Comparison of ENCODE assay signal across 19 mouse cellular contexts in genomic region chr16:21714516-21714915, GRCm38 (mm10). TPM values are rescaled to one million over a fixed set of nuclear protein-coding genes. Genes with fewer than 3 reads are reported as not detected.
A peak's percentile ranks its signal among the peaks of the same experiment; 100 is the strongest.
DNase-seq lines count a peak whose midpoint lies in the region; ATAC-seq lines count a peak whose summit lies in the region.
"Had no signal": no experiment of that assay in that cellular context is flagged by ENCODE, and none has a peak within 500 bp of the region (broad histone marks: within the 10 kb centered on the region; RNA-seq: fewer than 3 reads in every experiment).

No protein-coding gene starts in this region.

- H3K4me3 ChIP-seq in forebrain, embryonic 14.5 days (ENCODE audit: low read depth, low read length) = no peak overlapping the region
- H3K4me3 ChIP-seq in forebrain, embryonic 12.5 days (replicated peaks) = no peak overlapping the region
- no peak overlapping the region for H3K4me3 ChIP-seq in heart, embryonic 11.5 days (ENCODE audit: low read depth, low read length)
- H3K4me3 ChIP-seq: embryonic facial prominence, embryonic 10.5 days; heart, adult 2 months; heart, embryonic 12.5 days; hindbrain, embryonic 10.5 days; intestine, embryonic 15.5 days had no signal

- no peaks in the 10 kb centered on the region for H3K27me3 ChIP-seq in forebrain, embryonic 14.5 days (replicated peaks; ENCODE audit: control insufficient read depth, insufficient read depth, low read length)
- H3K27me3 ChIP-seq in forebrain, embryonic 12.5 days = peaks cover 8% of the 10 kb centered on the region; the same call in 1 of the 2 replicates
- H3K27me3 ChIP-seq in heart, embryonic 11.5 days (ENCODE audit: control insufficient read depth, insufficient read depth, low read length) = no peaks in the 10 kb centered on the region
- H3K27me3 ChIP-seq: heart, embryonic 12.5 days; intestine, embryonic 15.5 days had no signal

- no peaks in the 10 kb centered on the region for H3K4me1 ChIP-seq in forebrain, embryonic 14.5 days (ENCODE audit: control insufficient read depth, insufficient read depth, low read length)
- peaks cover 3% of the 10 kb centered on the region; the same call in 1 of the 2 replicates for H3K4me1 ChIP-seq in forebrain, embryonic 12.5 days
- 0 out of 2 replicates have a peak, but pooled peaks cover 2% of the 10 kb centered on the region for H3K4me1 ChIP-seq in heart, embryonic 11.5 days (ENCODE audit: control insufficient read depth, insufficient read depth, low read length)
- H3K4me1 ChIP-seq: heart, embryonic 12.5 days; intestine, embryonic 15.5 days had no signal

- no peaks in the 10 kb centered on the region for H3K9me3 ChIP-seq in forebrain, embryonic 14.5 days (replicated peaks; ENCODE audit: control insufficient read depth, low read length)
- H3K9me3 ChIP-seq in forebrain, embryonic 12.5 days = no peaks in the 10 kb centered on the region
- no peaks in the 10 kb centered on the region for H3K9me3 ChIP-seq in heart, embryonic 11.5 days (replicated peaks; ENCODE audit: control insufficient read depth, low read length)
- H3K9me3 ChIP-seq: embryonic facial prominence, embryonic 10.5 days; heart, embryonic 12.5 days; hindbrain, embryonic 10.5 days; intestine, embryonic 15.5 days had no signal

- H3K36me3 ChIP-seq in forebrain, embryonic 14.5 days (ENCODE audit: control insufficient read depth, insufficient read depth, low read length) = no peaks in the 10 kb centered on the region
- H3K36me3 ChIP-seq in forebrain, embryonic 12.5 days (replicated peaks) = no peaks in the 10 kb centered on the region
- no peaks in the 10 kb centered on the region for H3K36me3 ChIP-seq in heart, embryonic 11.5 days (ENCODE audit: control insufficient read depth, insufficient read depth, low read length)
- H3K36me3 ChIP-seq: embryonic facial prominence, embryonic 10.5 days; heart, embryonic 12.5 days; hindbrain, embryonic 10.5 days; intestine, embryonic 15.5 days had no signal

- DNase-seq in forebrain, embryonic 14.5 days (ENCODE audit: low spot score) = peak; percentile 67
- DNase-seq in left cerebral cortex, postnatal 10 days (ENCODE audit: extremely low spot score in 1 of 2, low spot score in 2 of 2) = peak; percentile 29 to 32
- no peak for DNase-seq in left cerebral cortex, postnatal 4 days
- DNase-seq in right cerebral cortex, postnatal 4 days = peak; percentile 43
- no peak for DNase-seq in right cerebral cortex, adult 18-20 months
- DNase-seq in frontal cortex, postnatal 10 days (ENCODE audit: low spot score in 2 of 2) = peak; percentile 27 to 39
- DNase-seq: adrenal gland, postnatal 10 days; cerebellum, adult 2 months; cerebellum, postnatal 10 days; gastrocnemius, postnatal 10 days; heart, adult 2 months had no signal

- H3K9ac ChIP-seq in forebrain, embryonic 14.5 days (ENCODE audit: low read length) = no peak overlapping the region
- H3K9ac ChIP-seq in forebrain, embryonic 12.5 days = no peak overlapping the region
- H3K9ac ChIP-seq in heart, embryonic 11.5 days (ENCODE audit: low read depth, low read length) = no peak overlapping the region
- H3K9ac ChIP-seq: heart, embryonic 12.5 days; hindbrain, embryonic 14.5 days; intestine, embryonic 15.5 days had no signal

- peak; percentile 69; the same call in 1 of the 2 replicates for ATAC-seq in forebrain, embryonic 14.5 days
- no peak for ATAC-seq in forebrain, embryonic 12.5 days (ENCODE audit: low FRiP score)
- ATAC-seq in heart, embryonic 11.5 days (replicated peaks; ENCODE audit: insufficient number of reproducible peaks, low FRiP score, low TSS enrichment) = no peak
- ATAC-seq: intestine, embryonic 15.5 days had no signal

- H3K4me2 ChIP-seq in forebrain, embryonic 14.5 days (ENCODE audit: low read length) = no peak overlapping the region
- H3K4me2 ChIP-seq in forebrain, embryonic 12.5 days = no peak overlapping the region
- H3K4me2 ChIP-seq in heart, embryonic 11.5 days = no peak overlapping the region
- H3K4me2 ChIP-seq: heart, embryonic 12.5 days; hindbrain, embryonic 14.5 days; intestine, embryonic 15.5 days had no signal

- H3K27ac ChIP-seq in forebrain, embryonic 14.5 days (ENCODE audit: low read depth, low read length) = no peak overlapping the region
- H3K27ac ChIP-seq in forebrain, embryonic 12.5 days = no peak overlapping the region
- H3K27ac ChIP-seq in heart, embryonic 11.5 days (ENCODE audit: low read depth, low read length) = no peak overlapping the region
- H3K27ac ChIP-seq: embryonic facial prominence, embryonic 10.5 days; heart, adult 2 months; hindbrain, embryonic 10.5 days; hindbrain, embryonic 14.5 days; intestine, embryonic 15.5 days had no signal

- intact Hi-C loops in left cerebral cortex, postnatal 10 days (cut with DNase I) = no loop called here
- intact Hi-C loops in left cerebral cortex, postnatal 4 days (cut with DNase I) = no loop called here

- WGBS in forebrain, embryonic 14.5 days = 81% methylated on average over 10 of the region's 10 CpGs
- 91% methylated on average over 10 of the region's 10 CpGs for WGBS in forebrain, embryonic 12.5 days
- WGBS in heart, embryonic 11.5 days (ENCODE audit: insufficient replicate concordance) = 71% methylated on average over 10 of the region's 10 CpGs

RNA-seq across cellular contexts. Expression of gene 2510009E07Rik, which starts 20.1 kb away (rescaled TPM):
- 26.2 and 33.1 TPM in 2 replicates for polyA plus RNA-seq in forebrain, embryonic 14.5 days (2014; fragmentation: Nextera tagmentation; extraction: Ambion mirVana)
- 54.1 and 54.7 TPM in 2 replicates for polyA plus RNA-seq in forebrain, embryonic 12.5 days (2016; fragmentation: Nextera tagmentation; extraction: Ambion mirVana)
- 10 to 100 TPM; 73.8 to 79.5 TPM for total RNA-seq in left cerebral cortex, postnatal 10 days (2021)
- total RNA-seq in left cerebral cortex, postnatal 4 days (2021) = 10 to 100 TPM; 68.9 to 81.0 TPM
- polyA plus RNA-seq in heart, embryonic 11.5 days (2014; fragmentation: Nextera tagmentation; extraction: Ambion mirVana) = 15.7 and 19.7 TPM in 2 replicates
- total RNA-seq: MEL had no signal

Comparison
In these comparisons a context has a peak if more than half of its experiments do, and no peak if none do; other contexts are left out.
1. DNase-seq: peak in forebrain, embryonic 14.5 days (single experiment), left cerebral cortex, postnatal 10 days (2 of 2), right cerebral cortex, postnatal 4 days (single experiment) and frontal cortex, postnatal 10 days (2 of 2); none in left cerebral cortex, postnatal 4 days (single experiment) and right cerebral cortex, adult 18-20 months (single experiment).